Mouse (Mus musculus): ENCODE measurements at regions not wholly inside any gene's neighbourhood (a gene's known extent, or its start where the extent isn't known, plus 50 kb on each side); places are given as distances from the start of the nearest gene placed in this dataset.

DNA sequence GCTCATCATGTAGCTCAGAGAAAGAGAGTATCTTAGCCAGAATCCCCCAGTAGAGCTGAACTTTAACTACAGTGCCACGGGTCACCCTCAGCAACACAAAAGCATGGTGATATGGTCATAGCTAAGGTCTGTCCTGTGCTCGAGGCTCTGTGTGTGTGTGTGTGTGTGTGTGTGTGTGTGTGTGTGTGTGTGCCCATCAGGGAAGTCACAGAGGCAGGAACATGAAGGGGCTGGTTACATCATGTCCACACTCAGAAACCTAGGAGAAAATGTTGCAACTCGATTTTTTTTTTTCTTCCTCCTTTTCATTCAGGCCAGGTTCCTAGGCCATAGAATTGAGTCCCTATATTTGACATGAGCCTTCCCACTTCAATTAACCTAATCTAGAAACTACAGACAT lies 441.8 kb downstream of the Rps24 start:
- no peak for TF ChIP-seq CTCF (IDR thresholded peaks at IDR 0.05; ENCODE audit: low read depth, low read length)
- TF ChIP-seq POLR2A (IDR thresholded peaks at IDR 0.05; ENCODE audit: insufficient read depth, low read length) = no peak
